Mouse (Mus musculus): ENCODE results near the gene Tekt3. TPM values are rescaled to one million over a fixed set of nuclear protein-coding genes. Genes with fewer than 3 reads are reported as not detected.

The Tekt3 gene
- polyA plus RNA-seq, 1 experiment from 2014 or later: 0.12 TPM

DNA sequence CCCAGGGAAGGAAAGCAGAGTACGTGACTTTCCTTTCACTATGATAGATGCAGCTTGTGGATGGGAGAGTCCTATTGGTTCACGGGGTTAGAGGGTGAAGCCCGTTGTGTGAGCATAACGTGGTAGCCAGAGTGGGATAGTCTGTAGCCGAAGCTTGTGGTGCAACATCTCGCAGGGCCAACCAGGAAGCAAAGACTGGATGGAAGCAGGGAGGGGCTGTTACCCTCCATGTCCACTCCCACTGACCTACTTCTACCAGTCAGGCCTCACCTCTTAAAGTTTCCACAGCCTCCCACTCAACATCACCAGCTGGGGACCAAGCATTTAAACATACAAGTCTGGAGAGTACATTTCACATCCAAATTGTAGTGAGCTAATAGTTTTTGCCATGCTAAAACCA is 31.7 kb upstream of the Tekt3 start:
- no peak overlapping the region for H3K9ac ChIP-seq

DNA sequence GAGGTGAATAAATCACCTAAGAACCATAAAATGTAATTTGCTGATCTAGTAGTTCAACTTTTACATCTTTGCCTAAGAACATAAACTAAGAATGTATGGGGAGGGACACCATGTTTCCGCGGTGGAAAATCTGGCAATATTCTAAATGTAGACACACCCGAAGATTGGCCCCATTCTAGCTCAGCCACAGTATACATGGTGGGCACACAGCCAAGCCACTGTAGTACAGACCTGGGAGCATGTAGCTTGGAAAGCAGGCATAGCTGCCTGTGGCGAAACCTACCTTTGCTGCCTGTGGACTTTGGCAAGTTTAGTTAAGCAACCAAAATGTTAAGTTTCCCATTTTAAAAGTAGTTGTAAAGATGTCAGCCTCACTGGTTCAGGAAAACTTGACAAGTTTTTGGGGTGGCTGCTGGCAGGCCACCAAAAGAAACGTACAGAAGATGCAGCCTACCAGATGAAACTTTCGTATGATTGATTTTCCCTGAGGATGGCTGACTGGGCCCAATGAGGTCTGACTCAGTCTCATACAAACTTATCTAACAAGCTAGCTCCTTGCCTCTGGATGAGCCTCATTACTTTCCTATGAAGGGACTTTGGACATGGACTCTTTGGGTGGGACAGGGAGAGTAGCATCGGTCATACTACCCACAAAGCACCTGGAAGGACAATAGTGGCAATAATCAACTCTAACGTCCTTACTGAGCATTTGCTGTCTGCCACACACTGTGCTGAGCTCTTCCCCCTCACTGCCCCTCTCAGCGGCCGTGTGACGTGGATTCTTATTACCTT is 25.8 kb upstream of the Tekt3 start:
- H3K27ac ChIP-seq: no peak overlapping the region
- no peak for ATAC-seq (ENCODE audit: insufficient number of reproducible peaks, insufficient read depth, low FRiP score, low TSS enrichment)
- 83% methylated on average over 11 of the region's 11 CpGs for WGBS
- H3K4me3 ChIP-seq: no peak overlapping the region
- no peak overlapping the region for H3K9ac ChIP-seq
- H3K27me3 ChIP-seq: no peaks in the 10 kb centered on the region
- H3K4me2 ChIP-seq (replicated peaks): no peak overlapping the region
- no peaks in the 10 kb centered on the region for H3K9me3 ChIP-seq
- no peaks in the 10 kb centered on the region for H3K36me3 ChIP-seq
- H3K4me1 ChIP-seq: 0 out of 2 replicates have a peak, but pooled peaks cover 4% of the 10 kb centered on the region

More for the DNA sequence above, 31.7 kb upstream of the Tekt3 start:
- Histone ChIP-seq H3K4me3 (no peak overlapping the region), H3K4me1 (peaks cover 12% of the 10 kb centered on the region), H3K4me2 (replicated peaks) (no peak overlapping the region), H3K36me3 (no peaks in the 10 kb centered on the region), H3K9me3 (no peaks in the 10 kb centered on the region), H3K27me3 (no peaks in the 10 kb centered on the region), H3K27ac (no peak overlapping the region)
- 78% methylated on average over 6 of the region's 6 CpGs for WGBS
- ATAC-seq (ENCODE audit: insufficient number of reproducible peaks, insufficient read depth, low FRiP score, low TSS enrichment): no peak

DNA sequence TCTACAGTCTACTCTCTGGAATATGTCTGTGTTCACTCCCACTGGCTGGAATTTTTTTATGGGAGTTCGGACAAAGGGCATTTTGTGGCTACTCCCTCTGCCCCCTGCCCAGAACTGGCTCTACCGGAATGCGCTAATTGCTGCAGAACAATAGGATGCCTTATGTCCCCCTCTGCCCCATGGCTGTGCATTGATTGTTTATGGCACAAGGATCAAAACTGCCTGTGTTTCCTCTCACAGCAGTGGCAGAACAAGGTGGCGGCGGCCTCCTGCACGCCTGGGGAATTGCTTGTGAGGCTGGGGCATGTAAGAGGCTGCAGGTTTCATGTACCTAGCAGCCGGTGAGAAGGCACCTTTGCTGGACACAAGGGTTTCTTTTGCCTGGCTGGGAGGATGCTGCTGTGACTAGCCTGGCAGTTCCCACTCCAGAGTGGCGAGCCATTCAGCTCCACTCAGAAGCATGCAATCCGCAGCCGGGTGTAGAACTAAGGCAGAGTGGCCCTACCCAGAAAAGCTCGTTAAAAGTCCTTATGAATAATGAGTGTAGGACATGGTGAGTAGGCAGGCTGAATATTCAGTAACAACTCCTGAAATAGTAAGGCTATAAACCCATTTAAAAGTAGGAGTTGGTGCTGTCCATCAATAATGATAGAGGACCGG is 21.3 kb upstream of the Tekt3 start:
- no peaks in the 10 kb centered on the region for H3K9me3 ChIP-seq
- 38% methylated on average over 12 of the region's 12 CpGs for WGBS
- no peak overlapping the region for H3K4me2 ChIP-seq (replicated peaks)
- H3K27ac ChIP-seq: no peak overlapping the region
- no peaks in the 10 kb centered on the region for H3K27me3 ChIP-seq
- H3K36me3 ChIP-seq: no peaks in the 10 kb centered on the region
- no peak overlapping the region for H3K9ac ChIP-seq
- 0 out of 2 replicates have a peak, but pooled peaks cover 4% of the 10 kb centered on the region for H3K4me1 ChIP-seq
- no peak for ATAC-seq (ENCODE audit: insufficient number of reproducible peaks, insufficient read depth, low FRiP score, low TSS enrichment)
- H3K4me3 ChIP-seq: no peak overlapping the region

DNA sequence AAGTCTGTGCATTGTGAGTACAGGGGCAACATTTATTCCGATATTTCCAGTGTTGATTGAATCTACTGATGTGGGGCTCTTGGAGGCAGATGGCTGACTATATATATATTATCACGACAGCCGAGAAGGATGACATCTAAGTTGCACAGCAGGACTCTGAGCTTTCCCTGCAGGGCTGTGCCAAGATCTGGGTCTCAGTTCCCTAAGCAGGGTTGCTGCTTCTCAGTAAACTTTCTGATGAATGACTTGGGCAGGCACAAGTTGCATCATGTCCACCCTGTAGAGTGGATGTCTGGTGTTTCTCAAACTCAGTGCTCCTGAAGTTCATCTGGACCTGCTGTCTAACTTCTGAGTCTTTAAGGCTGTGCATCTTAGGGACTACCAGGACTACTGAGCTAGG is 15.7 kb upstream of the Tekt3 start:
- Histone ChIP-seq H3K4me2 (replicated peaks) (no peak overlapping the region), H3K9ac (no peak overlapping the region), H3K27ac (no peak overlapping the region), H3K36me3 (no peaks in the 10 kb centered on the region), H3K9me3 (no peaks in the 10 kb centered on the region), H3K4me3 (no peak overlapping the region), H3K4me1 (no peaks in the 10 kb centered on the region), H3K27me3 (no peaks in the 10 kb centered on the region)
- no peak for ATAC-seq (ENCODE audit: insufficient number of reproducible peaks, insufficient read depth, low FRiP score, low TSS enrichment)
- 71% methylated on average over 3 of the region's 3 CpGs for WGBS

DNA sequence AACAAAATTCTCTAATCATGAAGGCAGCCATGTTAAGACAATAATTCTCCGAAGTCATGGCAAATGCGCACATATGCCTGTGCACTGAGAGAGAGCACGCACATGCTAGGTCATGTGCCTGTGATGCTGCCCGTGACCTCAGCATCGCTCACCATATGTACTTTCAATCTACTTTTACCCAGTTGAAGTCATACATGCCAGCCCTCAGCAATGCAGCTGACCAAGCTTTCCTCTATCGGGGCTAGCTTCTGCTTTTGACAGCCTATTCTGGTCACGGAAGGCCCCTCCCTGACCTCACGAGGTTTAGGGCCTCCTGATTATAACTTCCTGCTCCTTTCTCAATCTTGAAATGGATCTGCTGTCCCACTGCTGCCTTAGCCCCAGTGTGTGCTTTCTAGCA is 15.1 kb upstream of the Tekt3 start:
- no peaks in the 10 kb centered on the region for H3K27me3 ChIP-seq
- no peaks in the 10 kb centered on the region for H3K9me3 ChIP-seq
- no peak overlapping the region for H3K4me2 ChIP-seq (replicated peaks)
- no peak for ATAC-seq (ENCODE audit: insufficient number of reproducible peaks, insufficient read depth, low FRiP score, low TSS enrichment)
- no peak overlapping the region for H3K4me3 ChIP-seq
- no peaks in the 10 kb centered on the region for H3K4me1 ChIP-seq
- no peak overlapping the region for H3K9ac ChIP-seq
- WGBS: 84% methylated on average over 8 of the region's 8 CpGs
- no peaks in the 10 kb centered on the region for H3K36me3 ChIP-seq
- no peak overlapping the region for H3K27ac ChIP-seq

DNA sequence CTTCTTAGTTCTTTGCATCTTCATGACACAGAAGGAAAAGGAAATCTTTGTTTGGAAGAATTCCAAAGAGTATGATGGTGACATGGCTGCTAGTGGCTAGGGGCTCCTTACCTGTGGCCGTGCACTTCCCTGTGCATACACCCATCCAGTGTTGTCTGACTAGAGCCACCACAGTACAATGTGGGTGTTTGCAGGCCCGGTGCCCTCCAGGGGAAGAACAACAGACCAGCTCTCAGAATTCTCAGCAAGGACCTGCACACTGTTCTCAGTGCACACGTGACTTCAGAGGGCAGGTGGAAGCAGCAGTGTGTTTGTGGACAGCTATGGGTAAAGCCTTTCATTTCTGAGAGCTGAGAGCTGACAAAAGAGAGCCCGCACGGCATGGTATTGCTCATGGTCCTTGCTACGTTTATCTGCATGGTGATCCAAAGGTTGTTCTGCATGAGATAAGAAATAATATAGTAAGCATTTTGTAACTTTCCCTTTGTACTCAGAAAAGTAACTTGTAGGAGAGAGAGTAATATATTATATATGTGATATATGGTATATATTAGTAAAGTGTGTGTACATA is 11.0 kb upstream of the Tekt3 start:
- no peaks in the 10 kb centered on the region for H3K9me3 ChIP-seq
- 91% methylated on average over 6 of the region's 6 CpGs for WGBS

DNA sequence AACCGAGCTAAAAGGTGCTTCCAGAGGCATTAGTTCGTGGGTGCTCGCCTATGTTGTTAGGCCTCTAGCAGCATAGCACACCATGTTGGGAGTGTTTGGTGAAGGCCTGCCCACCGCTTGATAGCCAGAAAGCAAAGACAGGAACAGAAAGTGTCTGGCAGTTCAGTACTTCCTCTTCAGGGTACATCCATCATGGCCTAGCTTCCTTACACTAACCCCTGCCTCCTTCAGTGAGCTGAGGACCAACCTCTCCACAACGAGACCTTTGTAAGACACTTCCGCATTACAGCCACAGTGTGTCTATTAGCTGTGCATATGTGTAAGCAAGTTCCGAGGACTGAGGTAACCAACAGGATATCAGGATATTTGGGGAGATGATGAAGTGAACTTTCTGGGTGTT is 10.4 kb upstream of the Tekt3 start:
- Histone ChIP-seq H3K27ac (no peak overlapping the region), H3K4me2 (replicated peaks) (no peak overlapping the region), H3K36me3 (no peaks in the 10 kb centered on the region), H3K9me3 (no peaks in the 10 kb centered on the region), H3K4me3 (no peak overlapping the region), H3K4me1 (no peaks in the 10 kb centered on the region), H3K27me3 (no peaks in the 10 kb centered on the region), H3K9ac (no peak overlapping the region)
- no peak for ATAC-seq (ENCODE audit: insufficient number of reproducible peaks, insufficient read depth, low FRiP score, low TSS enrichment)
- WGBS: 82% methylated on average over 7 of the region's 7 CpGs

More for the DNA sequence above, 11.0 kb upstream of the Tekt3 start:
- H3K4me2 ChIP-seq (replicated peaks): no peak overlapping the region
- ATAC-seq (ENCODE audit: insufficient number of reproducible peaks, insufficient read depth, low FRiP score, low TSS enrichment): no peak
- H3K36me3 ChIP-seq: no peaks in the 10 kb centered on the region
- no peak overlapping the region for H3K9ac ChIP-seq
- H3K4me3 ChIP-seq: no peak overlapping the region
- H3K4me1 ChIP-seq: no peaks in the 10 kb centered on the region
- H3K27me3 ChIP-seq: no peaks in the 10 kb centered on the region
- H3K27ac ChIP-seq: no peak overlapping the region

DNA sequence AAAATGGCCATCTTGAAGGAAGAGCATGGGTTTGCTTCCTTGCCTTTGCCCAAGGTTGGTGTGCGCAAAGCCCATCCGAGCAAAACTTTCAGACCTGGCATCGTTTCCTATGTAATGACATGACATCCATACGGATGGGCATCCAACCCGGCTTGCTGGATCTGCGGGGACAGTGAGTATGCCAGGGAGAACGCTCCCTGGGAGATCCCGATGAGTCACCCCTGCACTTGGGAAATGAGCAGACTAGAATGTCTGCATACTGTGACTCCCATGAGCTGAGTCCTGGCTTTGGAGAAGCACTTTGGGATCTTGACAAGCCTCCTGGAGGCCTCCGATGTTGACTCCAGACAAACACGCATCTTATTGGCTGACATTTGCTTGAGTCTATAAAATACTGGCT is 9.5 kb upstream of the Tekt3 start:
- 94% methylated on average over 10 of the region's 10 CpGs for WGBS
- no peak for ATAC-seq (ENCODE audit: insufficient number of reproducible peaks, insufficient read depth, low FRiP score, low TSS enrichment)

DNA sequence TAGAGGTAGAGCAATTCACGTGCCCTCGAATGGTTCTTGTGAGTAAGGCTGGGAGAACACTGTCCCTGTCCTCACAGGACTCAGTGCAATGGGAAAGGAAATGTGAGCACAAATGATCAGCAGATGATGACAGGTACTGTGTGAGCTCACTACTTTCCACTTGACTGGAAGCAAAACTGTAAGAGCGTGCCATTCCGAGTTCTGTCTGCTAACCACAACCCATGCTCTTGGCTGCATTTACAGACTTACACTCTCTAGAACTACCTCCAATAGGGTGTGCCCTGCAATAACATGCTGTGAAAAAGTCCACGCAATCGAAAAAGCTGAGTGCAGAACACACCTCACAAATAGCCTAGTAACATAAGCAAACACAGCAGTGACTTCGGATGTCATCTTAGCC is 5.9 kb upstream of the Tekt3 start:
- Histone ChIP-seq H3K27ac (no peak overlapping the region), H3K4me1 (no peaks in the 10 kb centered on the region), H3K36me3 (no peaks in the 10 kb centered on the region), H3K4me2 (replicated peaks) (no peak overlapping the region), H3K4me3 (no peak overlapping the region), H3K9me3 (no peaks in the 10 kb centered on the region), H3K27me3 (no peaks in the 10 kb centered on the region), H3K9ac (no peak overlapping the region)
- no peak for ATAC-seq (ENCODE audit: insufficient number of reproducible peaks, insufficient read depth, low FRiP score, low TSS enrichment)
- 85% methylated on average over 7 of the region's 7 CpGs for whole genome bisulfite sequencing

More for the DNA sequence above, 9.5 kb upstream of the Tekt3 start:
- Histone ChIP-seq H3K27me3 (no peaks in the 10 kb centered on the region), H3K4me2 (replicated peaks) (no peak overlapping the region), H3K27ac (no peak overlapping the region), H3K9ac (no peak overlapping the region), H3K36me3 (no peaks in the 10 kb centered on the region), H3K4me1 (no peaks in the 10 kb centered on the region), H3K9me3 (no peaks in the 10 kb centered on the region), H3K4me3 (no peak overlapping the region)

DNA sequence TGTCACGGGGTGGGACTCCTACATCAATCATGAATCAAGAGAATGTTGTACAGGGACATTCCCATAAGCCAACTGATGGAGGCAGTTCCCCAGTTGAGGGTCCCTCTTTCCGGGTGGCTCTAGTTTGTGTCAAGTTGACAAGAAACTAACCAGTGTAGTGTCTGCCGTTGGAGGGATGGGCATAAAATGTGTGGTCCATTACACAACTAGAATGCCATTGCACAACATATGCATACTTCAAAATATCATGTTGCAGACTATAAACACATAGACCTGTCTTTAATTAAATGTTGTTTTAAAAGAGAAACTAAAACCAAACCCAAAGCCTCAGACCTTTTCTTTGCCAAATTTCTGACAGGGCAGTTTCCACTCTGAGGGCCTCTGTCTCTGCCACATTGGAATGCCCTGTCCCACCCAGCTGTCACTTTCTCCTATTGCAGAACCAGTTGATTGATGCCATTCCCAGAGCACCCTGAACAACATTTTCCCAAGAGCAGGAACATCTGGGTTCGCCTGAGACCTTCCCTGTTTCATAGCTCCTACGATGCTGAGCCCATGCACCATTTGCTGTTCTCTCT is 3.0 kb upstream of the Tekt3 start:
- H3K27me3 ChIP-seq: no peaks in the 10 kb centered on the region
- peaks cover 4% of the 10 kb centered on the region; the same call in 1 of the 2 replicates for H3K4me1 ChIP-seq
- H3K9ac ChIP-seq: no peak overlapping the region
- H3K36me3 ChIP-seq: no peaks in the 10 kb centered on the region
- no peak overlapping the region for H3K4me3 ChIP-seq
- H3K27ac ChIP-seq: no peak overlapping the region
- no peak for ATAC-seq (ENCODE audit: insufficient number of reproducible peaks, insufficient read depth, low FRiP score, low TSS enrichment)
- WGBS: 52% methylated on average over 5 of the region's 5 CpGs
- no peak overlapping the region for H3K4me2 ChIP-seq (replicated peaks)
- H3K9me3 ChIP-seq: no peaks in the 10 kb centered on the region

DNA sequence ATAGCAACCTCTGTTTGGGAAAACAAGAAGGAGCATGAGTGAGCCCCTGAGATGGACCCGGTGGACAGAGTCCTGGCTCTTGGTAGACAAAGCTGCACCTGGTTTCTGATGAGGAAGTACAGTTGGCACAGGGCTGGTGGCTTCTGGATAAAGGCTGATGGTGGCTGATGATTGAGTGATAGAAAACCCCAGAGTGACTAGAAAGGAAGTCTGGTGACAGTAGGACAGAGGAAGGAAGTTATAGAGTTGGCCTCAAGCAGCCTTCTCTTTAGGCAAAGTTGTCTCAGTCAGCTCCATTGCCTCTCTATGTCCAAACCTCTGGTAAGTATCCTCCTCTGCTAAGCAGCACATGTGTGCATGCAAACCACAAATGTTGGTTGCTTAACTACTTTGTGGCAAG is 1.5 kb upstream of the Tekt3 start:
- H3K9ac ChIP-seq: no peak overlapping the region
- H3K27ac ChIP-seq: no peak overlapping the region
- H3K4me3 ChIP-seq: no peak overlapping the region
- no peaks in the 10 kb centered on the region for H3K27me3 ChIP-seq
- no peak overlapping the region for H3K4me2 ChIP-seq (replicated peaks)
- ATAC-seq (ENCODE audit: insufficient number of reproducible peaks, insufficient read depth, low FRiP score, low TSS enrichment): no peak
- 83% methylated on average over 1 of the region's 1 CpGs for WGBS
- no peaks in the 10 kb centered on the region for H3K9me3 ChIP-seq
- no peaks in the 10 kb centered on the region for H3K36me3 ChIP-seq
- H3K4me1 ChIP-seq: peaks cover 4% of the 10 kb centered on the region; the same call in 1 of the 2 replicates

DNA sequence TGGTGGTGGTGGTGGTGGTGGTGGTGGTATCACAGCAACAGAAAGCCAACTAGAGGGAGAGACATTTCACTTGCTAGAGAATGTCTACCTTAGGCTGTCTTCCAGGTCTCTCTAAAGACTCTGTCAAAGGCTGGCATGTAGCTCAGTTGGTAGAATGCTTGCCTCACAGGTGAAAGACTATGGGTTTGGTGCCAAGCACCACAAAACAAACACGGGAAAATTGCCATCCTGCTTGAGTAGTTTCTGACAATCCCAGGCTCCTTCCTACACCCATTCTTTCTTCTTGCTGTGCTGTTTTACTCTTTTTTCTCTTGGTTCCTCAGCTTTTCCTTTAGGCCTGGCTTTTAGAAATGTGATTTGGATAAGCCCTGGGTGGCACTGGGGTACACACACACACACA is 5.1 kb downstream of the Tekt3 start:
- no peaks in the 10 kb centered on the region for H3K27me3 ChIP-seq
- no peak overlapping the region for H3K4me3 ChIP-seq
- no peak overlapping the region for H3K4me2 ChIP-seq (replicated peaks)
- no peaks in the 10 kb centered on the region for H3K9me3 ChIP-seq
- H3K27ac ChIP-seq: no peak overlapping the region
- WGBS: 86% methylated on average over 1 of the region's 1 CpGs
- no peaks in the 10 kb centered on the region for H3K36me3 ChIP-seq
- H3K9ac ChIP-seq: no peak overlapping the region
- no peak for ATAC-seq (ENCODE audit: insufficient number of reproducible peaks, insufficient read depth, low FRiP score, low TSS enrichment)
- peaks cover 3% of the 10 kb centered on the region; the same call in 1 of the 2 replicates for H3K4me1 ChIP-seq

Data from embryonic facial prominence, embryonic 12.5 days (tissue).